ENCODE assay signal across 10 mouse cellular contexts in genomic region chr2:29968638-29969037, GRCm38 (mm10). TPM values are rescaled to one million over a fixed set of nuclear protein-coding genes. Genes with fewer than 3 reads are reported as not detected.
DNase-seq lines count a peak whose midpoint lies in the region; ATAC-seq and TF ChIP-seq lines count a peak whose summit lies in the region.
"Had no signal": no experiment of that assay in that cellular context is flagged by ENCODE, and none has a peak within 500 bp of the region (broad histone marks: within the 10 kb centered on the region; RNA-seq: fewer than 3 reads in every experiment).

No protein-coding gene starts in this region.

- TF ChIP-seq CTCF in layer of hippocampus, adult 2 months (conservative IDR thresholded peaks at IDR 0.05) = no peak

- H3K9ac ChIP-seq in heart, embryonic 12.5 days = 0 out of 2 replicates have a peak overlapping the region, but pooled peaks have one; percentile 30
- H3K9ac ChIP-seq: intestine, embryonic 15.5 days had no signal

- H3K9me3 ChIP-seq in heart, embryonic 12.5 days (replicated peaks) = no peaks in the 10 kb centered on the region
- H3K9me3 ChIP-seq: intestine, embryonic 15.5 days; limb, embryonic 10.5 days had no signal

- H3K4me2 ChIP-seq in heart, embryonic 12.5 days = peak overlapping the region; percentile 38

- intact Hi-C loops in heart, postnatal 25 days (cut with DNase I) = no loop called here

- H3K4me3 ChIP-seq in heart, embryonic 12.5 days = no peak overlapping the region
- H3K4me3 ChIP-seq in layer of hippocampus, adult 2 months = peak overlapping the region; percentile 97
- H3K4me3 ChIP-seq in brown adipose tissue, adult 24 weeks (ENCODE audit: insufficient read depth, low read depth, low read length) = peak overlapping the region; percentile 6; the same call in 1 of the 2 replicates
- H3K4me3 ChIP-seq: intestine, embryonic 15.5 days; limb, embryonic 10.5 days had no signal

- H3K27ac ChIP-seq in heart, embryonic 12.5 days (ENCODE audit: poor library complexity, severe bottlenecking) = peak overlapping the region; percentile 89; the same call in 1 of the 2 replicates
- 0 out of 2 replicates have a peak overlapping the region, but pooled peaks have one; percentile 100 for H3K27ac ChIP-seq in layer of hippocampus, adult 2 months
- H3K27ac ChIP-seq in brown adipose tissue, adult 24 weeks (replicated peaks; ENCODE audit: low read depth, low read length) = peak overlapping the region; percentile 4
- H3K27ac ChIP-seq: intestine, embryonic 15.5 days; limb, embryonic 10.5 days had no signal

- DNase-seq in heart, postnatal 25 days (ENCODE audit: low spot score) = no peak
- DNase-seq in layer of hippocampus, adult 2 months (ENCODE audit: low spot score in 2 of 2) = no peak
- no peak for DNase-seq in layer of hippocampus, adult 8-10 months (ENCODE audit: low spot score in 2 of 2)
- peak; percentile 16 for DNase-seq in lung, postnatal 10 days
- DNase-seq in right cerebral cortex, postnatal 36 days (ENCODE audit: low spot score in 2 of 2) = no peak
- no peak for DNase-seq in adrenal gland, postnatal 10 days

- H3K27me3 ChIP-seq in heart, embryonic 12.5 days (replicated peaks) = no peaks in the 10 kb centered on the region
- H3K27me3 ChIP-seq: intestine, embryonic 15.5 days had no signal

- H3K4me1 ChIP-seq in heart, embryonic 12.5 days (replicated peaks) = peaks cover 59% of the 10 kb centered on the region
- peaks cover 31% of the 10 kb centered on the region for H3K4me1 ChIP-seq in brown adipose tissue, adult 24 weeks (ENCODE audit: control insufficient read depth, insufficient read depth, insufficient read length, low read length)

- 24% methylated on average over 5 of the region's 5 CpGs for WGBS in heart, embryonic 12.5 days

- peaks cover 28% of the 10 kb centered on the region for H3K36me3 ChIP-seq in heart, embryonic 12.5 days
- H3K36me3 ChIP-seq: intestine, embryonic 15.5 days had no signal

- ATAC-seq in heart, embryonic 12.5 days (ENCODE audit: insufficient number of reproducible peaks, low FRiP score) = no peak
- ATAC-seq: intestine, embryonic 15.5 days had no signal

RNA-seq across cellular contexts. Expression of gene Sptan1, which starts 3.3 kb away (rescaled TPM):
- polyA plus RNA-seq in heart, embryonic 12.5 days (2016; fragmentation: Nextera tagmentation; extraction: Ambion mirVana) = 124 and 141 TPM in 2 replicates
- 100 to 1,000 TPM; 208 to 216 TPM for total RNA-seq in heart, postnatal 25 days (2021)
- total RNA-seq in layer of hippocampus, adult 2 months (2021) = 100 to 1,000 TPM; 879 to 882 TPM
- 100 to 1,000 TPM; 744 to 871 (median 808) TPM for total RNA-seq in layer of hippocampus, adult 8-10 months (2022)
- 81.3 and 132 TPM in 2 replicates for polyA plus RNA-seq in brown adipose tissue, adult 24 weeks (2012; ENCODE audit: insufficient read depth, insufficient read length, missing spikeins)
- 100 to 1,000 TPM; 200 to 226 TPM for total RNA-seq in adrenal gland, postnatal 10 days (2021)

RNA-seq across cellular contexts. Expression of gene Gle1, which starts 33.4 kb away (rescaled TPM):
- 42.8 and 43.3 TPM in 2 replicates for polyA plus RNA-seq in heart, embryonic 12.5 days (2016; fragmentation: Nextera tagmentation; extraction: Ambion mirVana)
- 10 to 100 TPM; 25.4 to 26.6 TPM for total RNA-seq in heart, postnatal 25 days (2021)
- total RNA-seq in layer of hippocampus, adult 2 months (2021) = 10 to 100 TPM; 48.0 to 48.9 TPM
- 10 to 100 TPM; 42.5 to 49.2 (median 44.9) TPM for total RNA-seq in layer of hippocampus, adult 8-10 months (2022)
- polyA plus RNA-seq in brown adipose tissue, adult 24 weeks (2012; ENCODE audit: insufficient read depth, insufficient read length, missing spikeins) = 13.1 and 20.3 TPM in 2 replicates
- 10 to 100 TPM; 31.8 to 36.5 TPM for total RNA-seq in adrenal gland, postnatal 10 days (2021)

Comparison
In these comparisons a context has a peak if more than half of its experiments do, and no peak if none do; other contexts are left out.
1. H3K27ac ChIP-seq: peak in every context shown above with its lines; median percentile 100 in layer of hippocampus, adult 2 months; 89 in heart, embryonic 12.5 days; 4 in brown adipose tissue, adult 24 weeks.